Mouse (Mus musculus) cortical plate, adult 2 months (tissue): ENCODE results near the gene Ube3c.

Experiments
- CTCF ChIP-seq: fragments of 200-500 bp; IDR thresholded peaks from 2 replicates; pipeline ENCODE4 v1.5.1; 2011; ENCODE audit warnings: mild to moderate bottlenecking, control low read depth, low read length; ENCODE audit not compliant: insufficient read depth; ENCODE audit errors: extremely low read depth
- POLR2A ChIP-seq: fragments of 200-500 bp; IDR thresholded peaks from 2 replicates; pipeline ENCODE4 v1.6.1; 2011; ENCODE audit warnings: mild to moderate bottlenecking, low read length, control low read depth; ENCODE audit not compliant: insufficient read depth; ENCODE audit errors: extremely low read depth

DNA sequence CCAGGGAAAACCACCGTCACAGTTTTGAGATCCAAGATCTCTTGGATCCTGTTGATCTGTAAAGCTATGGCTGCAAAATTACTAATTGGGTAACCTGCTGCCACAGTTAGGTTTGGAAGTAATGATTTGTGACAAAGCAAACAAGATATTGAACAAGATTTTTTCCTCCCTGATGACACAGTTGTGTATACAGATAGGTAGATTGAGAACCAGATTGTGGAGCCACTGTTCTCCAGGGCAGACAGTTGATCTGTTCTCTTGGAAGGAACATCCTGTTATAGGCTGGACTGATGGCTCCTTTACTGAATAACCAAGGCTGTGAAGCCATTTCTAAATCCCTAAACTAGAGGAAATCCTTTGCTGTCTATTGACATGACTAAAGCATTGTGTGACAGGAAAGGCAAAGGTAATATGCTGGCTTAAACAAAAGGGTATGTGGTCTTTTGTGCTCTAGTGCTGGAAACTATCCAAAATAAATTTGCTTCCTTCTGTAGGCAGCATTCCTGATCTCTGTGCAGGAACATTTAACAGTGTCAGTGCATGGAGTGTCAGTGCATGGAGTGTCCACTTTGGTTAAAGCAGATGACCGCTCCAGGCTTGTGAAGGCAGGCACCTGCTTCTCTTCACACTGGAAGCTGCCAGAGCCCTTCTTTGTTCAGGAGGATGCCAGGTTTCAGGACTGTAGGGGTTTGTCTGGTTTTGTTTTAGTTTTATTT is 15.0 kb downstream of the Ube3c start:
- no peak for TF ChIP-seq CTCF
- TF ChIP-seq POLR2A, result no peak
